Mouse (Mus musculus): Measurements from ENCODE around the gene Hipk3.

- TF ChIP-seq GATA1 (IDR thresholded peaks at IDR 0.05; ENCODE audit: borderline replicate concordance, low read length) (no peak), POLR2AphosphoS5 (IDR thresholded peaks at IDR 0.05; ENCODE audit: insufficient replicate concordance, low read depth, low read length) (no peak)
These were observed 73.4 kb downstream of the Hipk3 start for GRCm38 (mm10) chr2:104420805-104421204.

All from G1E (cell line).